Mouse (Mus musculus) forebrain, embryonic 14.5 days (tissue): ENCODE results near the gene Nup160. TPM values are rescaled to one million over a fixed set of nuclear protein-coding genes. Genes with fewer than 3 reads are reported as not detected.
A peak's percentile ranks its signal among the peaks of the same experiment; 100 is the strongest.

ENCODE experiments used
- ATAC-seq: fragments of 200-750 bp; cut with Nextera tagmentation; 2 replicates; pipeline ENCODE4 v1.8.0; 2017; ENCODE audit warnings: mild to moderate bottlenecking, moderate library complexity
- DNase-seq: peaks from one replicate; pipeline ENCODE4 v3.0.0-alpha.2; 2015; ENCODE audit warnings: low spot score
- H3K27ac ChIP-seq: fragments of 300-500 bp; sonication (generic); 2 replicates; pipeline ENCODE4 v1.5.1; 2014; ENCODE audit warnings: low read depth, mild to moderate bottlenecking, control low read depth, low read length, moderate library complexity
- H3K27me3 ChIP-seq: fragments of 300-500 bp; sonication (generic); replicated peaks from 2 replicates; pipeline ENCODE4 v1.6.1; 2014; ENCODE audit warnings: low read length, control low read depth, mixed read lengths; ENCODE audit not compliant: control insufficient read depth, insufficient read depth
- H3K36me3 ChIP-seq: fragments of 300-500 bp; sonication (generic); 2 replicates; pipeline ENCODE4 v1.6.1; 2014; ENCODE audit warnings: low read length, control low read depth; ENCODE audit not compliant: control insufficient read depth, insufficient read depth
- H3K4me1 ChIP-seq: fragments of 300-500 bp; sonication (generic); 2 replicates; pipeline ENCODE4 v1.6.1; 2014; ENCODE audit warnings: antibody characterized with exemption, low read length, control low read depth; ENCODE audit not compliant: control insufficient read depth, insufficient read depth
- H3K4me2 ChIP-seq: fragments of 300-500 bp; sonication (generic); 2 replicates; pipeline ENCODE4 v1.6.1; 2014; ENCODE audit warnings: mild to moderate bottlenecking, control low read depth, low read length
- H3K4me3 ChIP-seq: fragments of 300-500 bp; sonication (generic); 2 replicates; pipeline ENCODE4 v1.5.1; 2014; ENCODE audit warnings: low read depth, low read length, control low read depth
- H3K9ac ChIP-seq: fragments of 300-500 bp; sonication (generic); 2 replicates; pipeline ENCODE4 v1.6.1; 2014; ENCODE audit warnings: mild to moderate bottlenecking, low read length, control low read depth, moderate library complexity
- H3K9me3 ChIP-seq: fragments of 300-500 bp; sonication (generic); replicated peaks from 2 replicates; pipeline ENCODE4 v1.6.1; 2016; ENCODE audit warnings: low read length, control low read depth, mixed read lengths; ENCODE audit not compliant: control insufficient read depth
- whole genome bisulfite sequencing: fragments of 180-500 bp; shearing (Covaris S2); extraction: QIAGEN DNeasy Blood & Tissue Kit; methylation state at CpG from one replicate; pipeline ENCODE4 v1.1.7; 2014; 5-methylcytosine and 5-hydroxymethylcytosine counted together
- polyA plus RNA-seq: library from polyadenylated mRNA; unstranded; fragments of >200 nt; fragmentation: Nextera tagmentation; extraction: Ambion mirVana; gene quantifications from 2 replicates; pipeline ENCODE4 v1.2.1, GENCODE M21; 2014

The Nup160 gene
- polyA plus RNA-seq, 1 experiment from 2014 or later, result 31.0 TPM

DNA sequence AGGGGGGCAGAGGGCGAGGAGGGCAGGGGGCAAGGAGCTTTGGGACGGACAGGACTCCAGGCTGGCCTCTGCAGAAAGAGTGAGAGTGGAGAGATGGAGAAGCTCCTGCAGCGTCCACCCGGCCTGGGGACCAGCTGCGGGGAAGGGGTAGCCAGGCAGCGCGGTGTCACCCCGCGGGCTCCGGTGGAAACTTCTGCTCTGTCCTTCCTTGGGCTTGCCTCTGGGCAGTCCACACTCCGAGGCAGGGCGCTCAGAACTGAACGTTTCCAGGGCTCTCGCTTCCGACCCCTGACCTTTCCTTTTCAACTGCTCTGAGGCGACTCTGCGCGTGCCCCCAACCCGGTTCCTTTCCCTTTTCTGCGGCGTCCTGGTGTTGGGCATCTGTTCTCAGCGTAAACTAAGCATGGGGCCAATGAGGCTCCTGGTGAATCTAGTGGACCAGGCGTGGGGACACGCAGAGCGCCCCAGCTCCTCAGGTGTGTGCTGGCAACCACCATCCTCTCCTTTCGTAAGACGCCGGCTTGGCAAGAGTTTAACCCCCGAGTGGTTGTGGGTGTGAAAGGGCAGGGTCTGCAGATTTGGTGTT lies 106.0 kb downstream of the Nup160 start:
- peak; percentile 42 for ATAC-seq
- Histone ChIP-seq H3K9me3 (no peaks in the 10 kb centered on the region), H3K4me2 (peak overlapping the region; percentile 55), H3K4me1 (peaks cover 2% of the 10 kb centered on the region; the same call in 1 of the 2 replicates), H3K9ac (peak overlapping the region; percentile 37), H3K36me3 (peaks cover 32% of the 10 kb centered on the region), H3K27me3 (no peaks in the 10 kb centered on the region), H3K27ac (no peak overlapping the region), H3K4me3 (peak overlapping the region; percentile 21)
- no peak for DNase-seq
- 4% methylated on average over 25 of the region's 29 CpGs for WGBS

Other genes with a start within 250 kb of the Nup160 start
- 3.5 and 4.1 TPM in 2 replicates for gene Ptprj, start 96.6 kb upstream of the Nup160 start, polyA plus RNA-seq
- 48.9 and 70.3 TPM in 2 replicates for gene Fnbp4, start 68.2 kb downstream of the Nup160 start, polyA plus RNA-seq
- 0.89 and 1.2 TPM in 2 replicates for gene Agbl2, start 105.5 kb downstream of the Nup160 start, polyA plus RNA-seq
- 318 and 353 TPM in 2 replicates for gene Mtch2, start 169.9 kb downstream of the Nup160 start, polyA plus RNA-seq
- 18.4 and 18.8 TPM in 2 replicates for gene C1qtnf4, start 208.6 kb downstream of the Nup160 start, polyA plus RNA-seq
- gene Kbtbd4, start 227.5 kb downstream of the Nup160 start, polyA plus RNA-seq, result 51.1 and 55.9 TPM in 2 replicates
- 230 and 240 TPM in 2 replicates for gene Ndufs3, start 227.6 kb downstream of the Nup160 start, polyA plus RNA-seq